Mouse (Mus musculus) midbrain, embryonic 16.5 days (tissue): ENCODE results near the gene Tmem150a. TPM values are rescaled to one million over a fixed set of nuclear protein-coding genes. Genes with fewer than 3 reads are reported as not detected.

Source experiments
- ATAC-seq: fragments of 200-750 bp; cut with Nextera tagmentation; 2 replicates; pipeline ENCODE4 v1.8.0; 2017; ENCODE audit warnings: moderate TSS enrichment
- H3K27ac ChIP-seq: fragments of 300-500 bp; sonication (generic); 2 replicates; pipeline ENCODE4 v1.5.1; 2014; ENCODE audit warnings: mild to moderate bottlenecking, low read length, mixed read lengths
- H3K27me3 ChIP-seq: fragments of 300-500 bp; sonication (generic); 2 replicates; pipeline ENCODE4 v1.6.1; 2014; ENCODE audit warnings: low read depth, low read length, mixed read lengths; ENCODE audit not compliant: control insufficient read depth, insufficient read depth
- H3K36me3 ChIP-seq: fragments of 300-500 bp; sonication (generic); 2 replicates; pipeline ENCODE4 v1.6.1; 2014; ENCODE audit warnings: mild to moderate bottlenecking, low read length, moderate library complexity, mixed read lengths; ENCODE audit not compliant: control insufficient read depth, insufficient read depth
- H3K4me1 ChIP-seq: fragments of 300-500 bp; sonication (generic); 2 replicates; pipeline ENCODE4 v1.6.1; 2014; ENCODE audit warnings: mild to moderate bottlenecking, low read length, mixed read lengths; ENCODE audit not compliant: control insufficient read depth, insufficient read depth
- H3K4me2 ChIP-seq: fragments of 300-500 bp; sonication (generic); 2 replicates; pipeline ENCODE4 v1.6.1; 2014; ENCODE audit warnings: mild to moderate bottlenecking, low read length, mixed read lengths
- H3K4me3 ChIP-seq: fragments of 300-500 bp; sonication (generic); 2 replicates; pipeline ENCODE4 v1.5.1; 2014; ENCODE audit warnings: low read depth, mild to moderate bottlenecking, low read length, moderate library complexity, mixed read lengths
- H3K9ac ChIP-seq: fragments of 300-500 bp; sonication (generic); 2 replicates; pipeline ENCODE4 v1.6.1; 2014; ENCODE audit warnings: low read depth, low read length, mixed read lengths
- H3K9me3 ChIP-seq: fragments of 300-500 bp; sonication (generic); replicated peaks from 2 replicates; pipeline ENCODE4 v1.6.1; 2014; ENCODE audit warnings: mild to moderate bottlenecking, low read length, mixed read lengths; ENCODE audit not compliant: control insufficient read depth, poor library complexity, severe bottlenecking
- WGBS: fragments of 180-500 bp; shearing (Covaris S2); extraction: QIAGEN DNeasy Blood & Tissue Kit; methylation state at CpG from one replicate; pipeline ENCODE4 v1.1.7; 2014; 5-methylcytosine and 5-hydroxymethylcytosine counted together
- polyA plus RNA-seq: library from polyadenylated mRNA; unstranded; fragments of >200 nt; fragmentation: Nextera tagmentation; extraction: Ambion mirVana; gene quantifications from 2 replicates; pipeline ENCODE4 v1.2.1, GENCODE M21; 2015

The Tmem150a gene
- polyA plus RNA-seq, 1 experiment from 2014 or later: 17.7 TPM

- no peaks in the 10 kb centered on the region for H3K9me3 ChIP-seq
Measured at GRCm38 (mm10) chr6:72366304-72366703, 11.1 kb downstream of the Tmem150a start.

GRCm38 (mm10) chr6:72366844-72367443 is 11.7 kb downstream of the Tmem150a start, which contains the start of gene Rnf181:
Gene Rnf181, minus strand, starts transcription at chr6:72366956.
- Histone ChIP-seq H3K4me2 (no peak within 1 kb of the TSS), H3K9me3 (no peaks in the 10 kb centered on the region), H3K27ac (no peak within 1 kb of the TSS), H3K27me3 (no peaks in the 10 kb centered on the region; the same call in 1 of the 2 replicates), H3K4me3 (no peak within 1 kb of the TSS), H3K4me1 (peaks cover 4% of the 10 kb centered on the region; the same call in 1 of the 2 replicates), H3K36me3 (no peaks in the 10 kb centered on the region), H3K9ac (no peak within 1 kb of the TSS)
- no peak for ATAC-seq
- WGBS: 81% methylated on average over 4 of the region's 4 CpGs

More at GRCm38 (mm10) chr6:72366304-72366703, 11.1 kb downstream of the Tmem150a start:
- no peak for ATAC-seq
- Histone ChIP-seq H3K27me3 (no peaks in the 10 kb centered on the region; the same call in 1 of the 2 replicates), H3K4me2 (no peak overlapping the region), H3K4me3 (no peak overlapping the region), H3K36me3 (no peaks in the 10 kb centered on the region), H3K9ac (no peak overlapping the region), H3K4me1 (peaks cover 8% of the 10 kb centered on the region), H3K27ac (no peak overlapping the region)
- WGBS: 58% methylated on average over 3 of the region's 3 CpGs

DNA sequence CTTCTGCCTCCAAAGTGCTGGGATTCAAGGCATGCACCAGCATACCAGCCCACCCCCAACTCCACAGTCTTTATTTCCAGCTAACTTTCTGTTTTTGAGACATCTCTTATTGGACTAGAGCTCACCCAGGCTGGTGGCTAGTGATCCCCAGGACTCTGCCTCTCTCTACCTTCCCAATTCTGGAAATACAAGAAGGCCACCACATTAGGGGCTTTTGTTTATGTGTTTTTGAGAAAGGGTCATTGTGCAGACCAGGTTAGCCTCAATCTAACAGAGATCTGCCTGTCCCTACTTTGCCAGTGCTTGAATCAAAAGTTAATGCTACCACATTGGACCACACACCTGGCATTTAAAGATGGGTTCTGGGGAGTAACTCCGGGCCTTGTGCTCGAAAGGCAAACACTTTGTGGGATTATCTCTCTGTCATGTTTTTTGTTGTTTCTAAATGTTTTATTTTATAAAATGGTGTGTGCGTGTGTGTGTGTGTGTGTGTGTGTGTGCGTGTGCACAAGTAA is 12.3 kb downstream of the Tmem150a start:
- Histone ChIP-seq H3K4me3 (no peak overlapping the region), H3K9ac (no peak overlapping the region), H3K27ac (no peak overlapping the region), H3K4me1 (peaks cover 4% of the 10 kb centered on the region; the same call in 1 of the 2 replicates), H3K4me2 (no peak overlapping the region), H3K27me3 (no peaks in the 10 kb centered on the region; the same call in 1 of the 2 replicates), H3K9me3 (no peaks in the 10 kb centered on the region), H3K36me3 (no peaks in the 10 kb centered on the region)
- no peak for ATAC-seq
- 69% methylated on average over 4 of the region's 4 CpGs for WGBS

- Histone ChIP-seq H3K9me3 (no peaks in the 10 kb centered on the region), H3K4me3 (no peak overlapping the region), H3K27me3 (no peaks in the 10 kb centered on the region; the same call in 1 of the 2 replicates), H3K27ac (no peak overlapping the region), H3K9ac (no peak overlapping the region), H3K4me2 (no peak overlapping the region), H3K4me1 (no peaks in the 10 kb centered on the region), H3K36me3 (no peaks in the 10 kb centered on the region)
- WGBS: 92% methylated on average over 4 of the region's 4 CpGs
- no peak for ATAC-seq
Measured at GRCm38 (mm10) chr6:72369557-72369956, 14.3 kb downstream of the Tmem150a start.

GRCm38 (mm10) chr6:72370091-72370490 is 14.8 kb downstream of the Tmem150a start:
- H3K4me2 ChIP-seq: no peak overlapping the region
- H3K27me3 ChIP-seq: no peaks in the 10 kb centered on the region
- H3K9ac ChIP-seq: no peak overlapping the region
- H3K27ac ChIP-seq: no peak overlapping the region
- 85% methylated on average over 12 of the region's 12 CpGs for WGBS
- H3K9me3 ChIP-seq: no peaks in the 10 kb centered on the region
- ATAC-seq: no peak
- H3K4me1 ChIP-seq: no peaks in the 10 kb centered on the region
- no peak overlapping the region for H3K4me3 ChIP-seq
- no peaks in the 10 kb centered on the region for H3K36me3 ChIP-seq

DNA sequence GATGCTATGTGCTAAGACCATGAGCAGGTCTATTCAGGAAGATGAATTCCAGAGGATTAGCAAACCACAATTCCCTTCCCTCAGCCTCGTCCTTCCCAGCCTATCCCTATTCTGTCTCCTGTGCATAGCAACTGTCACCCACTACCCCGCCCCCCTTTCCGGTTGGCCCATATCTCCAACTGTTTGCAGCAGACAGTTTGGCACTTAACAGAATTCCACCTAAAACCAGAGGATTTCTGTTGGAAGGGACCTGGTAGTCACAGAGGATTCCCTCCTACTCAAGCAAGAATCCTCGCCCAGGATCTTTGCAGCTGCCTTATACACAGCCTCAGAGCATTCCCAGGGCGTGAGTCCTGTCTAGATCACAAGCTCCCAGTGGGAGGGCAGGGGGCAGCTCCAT is 15.9 kb downstream of the Tmem150a start:
- Histone ChIP-seq H3K4me2 (no peak overlapping the region), H3K27me3 (no peaks in the 10 kb centered on the region), H3K9ac (no peak overlapping the region), H3K9me3 (no peaks in the 10 kb centered on the region), H3K36me3 (no peaks in the 10 kb centered on the region), H3K27ac (no peak overlapping the region), H3K4me3 (no peak overlapping the region), H3K4me1 (no peaks in the 10 kb centered on the region)
- WGBS: 56% methylated on average over 4 of the region's 5 CpGs
- ATAC-seq: no peak

GRCm38 (mm10) chr6:72371571-72371970 is 16.3 kb downstream of the Tmem150a start:
- Histone ChIP-seq H3K36me3 (no peaks in the 10 kb centered on the region), H3K27me3 (no peaks in the 10 kb centered on the region), H3K9ac (no peak overlapping the region), H3K4me2 (no peak overlapping the region), H3K4me1 (no peaks in the 10 kb centered on the region), H3K9me3 (no peaks in the 10 kb centered on the region), H3K4me3 (no peak overlapping the region), H3K27ac (no peak overlapping the region)
- ATAC-seq: no peak
- WGBS: 40% methylated on average over 1 of the region's 1 CpGs

DNA sequence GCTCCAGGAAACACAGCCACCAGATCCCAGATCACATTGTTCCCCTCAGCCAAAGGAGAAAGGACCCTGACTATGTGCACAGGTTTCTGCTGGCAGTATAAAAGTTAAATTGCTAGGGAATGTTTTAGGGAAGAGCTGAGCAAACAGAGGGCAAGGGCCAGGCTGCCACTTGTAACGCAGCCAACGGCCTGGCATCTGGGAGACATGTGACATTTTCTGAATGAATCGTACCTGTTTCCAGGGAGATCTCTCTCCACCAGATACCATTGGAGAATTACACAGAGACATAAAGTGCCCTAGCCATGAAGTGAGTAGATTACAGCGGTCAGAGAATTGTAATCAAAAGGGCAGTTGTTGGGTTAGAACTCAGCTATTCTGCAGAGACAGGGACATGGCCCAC is 17.9 kb downstream of the Tmem150a start:
- H3K4me2 ChIP-seq: no peak overlapping the region
- ATAC-seq: no peak
- WGBS: 82% methylated on average over 4 of the region's 4 CpGs
- no peak overlapping the region for H3K9ac ChIP-seq
- H3K4me1 ChIP-seq: no peaks in the 10 kb centered on the region
- H3K27me3 ChIP-seq: no peaks in the 10 kb centered on the region
- H3K4me3 ChIP-seq: no peak overlapping the region
- no peaks in the 10 kb centered on the region for H3K36me3 ChIP-seq
- H3K27ac ChIP-seq: no peak overlapping the region
- H3K9me3 ChIP-seq: no peaks in the 10 kb centered on the region

GRCm38 (mm10) chr6:72374206-72374605 is 19.0 kb downstream of the Tmem150a start:
- ATAC-seq: no peak
- no peaks in the 10 kb centered on the region for H3K9me3 ChIP-seq
- no peak overlapping the region for H3K9ac ChIP-seq
- no peak overlapping the region for H3K4me3 ChIP-seq
- H3K36me3 ChIP-seq: no peaks in the 10 kb centered on the region
- WGBS: 76% methylated on average over 7 of the region's 7 CpGs
- H3K27ac ChIP-seq: no peak overlapping the region
- peaks cover 2% of the 10 kb centered on the region; the same call in 1 of the 2 replicates for H3K27me3 ChIP-seq
- no peaks in the 10 kb centered on the region for H3K4me1 ChIP-seq
- H3K4me2 ChIP-seq: no peak overlapping the region
